Mouse (Mus musculus) bone marrow, adult 2 months (tissue): ENCODE measurements around the gene Exoc8.

Source experiments
- CTCF ChIP-seq: fragments of 200-500 bp; IDR thresholded peaks from 2 replicates; pipeline ENCODE4 v1.5.1; 2011; ENCODE audit warnings: low read length, control low read depth; ENCODE audit not compliant: control insufficient read depth, insufficient read depth
- POLR2A ChIP-seq: fragments of 200-500 bp; IDR thresholded peaks from 2 replicates; pipeline ENCODE4 v1.6.1; 2011; ENCODE audit warnings: low read depth, mild to moderate bottlenecking, control low read depth, low read length, borderline replicate concordance; ENCODE audit not compliant: control insufficient read depth

DNA sequence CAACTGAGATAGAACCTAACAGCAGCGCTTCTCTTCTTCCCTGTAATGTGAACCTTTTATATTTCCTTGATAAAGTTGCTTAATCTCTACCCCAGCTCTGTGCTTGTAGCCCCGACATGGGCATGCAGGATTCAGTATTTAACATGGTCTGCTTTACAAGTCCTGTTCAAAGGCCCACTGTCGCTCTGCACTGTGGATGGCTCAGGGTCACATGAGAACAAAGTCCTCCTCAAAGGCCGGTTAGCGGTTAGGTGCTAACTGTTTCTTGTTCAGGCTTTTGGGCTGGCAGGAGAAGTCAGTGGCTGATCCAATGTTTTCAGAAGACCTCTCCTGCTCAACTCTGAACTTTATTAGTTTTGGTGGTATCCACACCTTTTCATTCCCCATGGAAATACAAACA is 51.9 kb downstream of the Exoc8 start:
- TF ChIP-seq POLR2A (no peak), CTCF (no peak)
